In the genomic region with DNA sequence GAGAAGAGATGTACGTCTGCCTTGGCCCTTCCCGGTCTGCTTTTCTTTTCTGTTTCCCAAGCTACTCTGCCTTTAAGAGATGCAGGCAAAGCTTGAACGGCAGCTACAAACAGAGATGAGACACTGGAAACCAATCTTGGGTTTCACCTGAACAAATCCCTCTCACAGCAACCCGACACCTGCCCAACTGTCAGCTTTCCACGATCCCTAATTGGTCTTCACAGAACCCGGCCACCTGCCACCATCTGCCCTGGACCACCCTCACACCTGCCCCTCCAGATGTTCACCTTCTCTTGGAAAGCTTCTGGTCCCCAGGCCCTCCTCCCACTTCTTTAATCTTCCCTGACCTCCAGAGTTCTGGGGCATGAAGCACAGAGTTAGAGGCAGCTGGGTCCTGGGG, we compare ENCODE assay signal across 20 mouse cellular contexts. TPM values are rescaled to one million over a fixed set of nuclear protein-coding genes. Genes with fewer than 3 reads are reported as not detected.
DNase-seq lines count a peak whose midpoint lies in the region; ATAC-seq lines count a peak whose summit lies in the region.
"Had no signal": no experiment of that assay in that cellular context is flagged by ENCODE, and none has a peak within 500 bp of the region (broad histone marks: within the 10 kb centered on the region; RNA-seq: fewer than 3 reads in every experiment).

No protein-coding gene starts in this region.

- H3K9me3 ChIP-seq in hindbrain, embryonic 10.5 days = no peaks in the 10 kb centered on the region
- no peaks in the 10 kb centered on the region for H3K9me3 ChIP-seq in hindbrain, embryonic 14.5 days (ENCODE audit: control insufficient read depth, low read length)
- no peaks in the 10 kb centered on the region for H3K9me3 ChIP-seq in neural tube, embryonic 13.5 days
- H3K9me3 ChIP-seq in neural tube, embryonic 15.5 days (replicated peaks) = no peaks in the 10 kb centered on the region
- H3K9me3 ChIP-seq: heart, embryonic 13.5 days; limb, embryonic 15.5 days; liver, embryonic 15.5 days; stomach, embryonic 15.5 days had no signal

- no peak for ATAC-seq in hindbrain, embryonic 14.5 days (ENCODE audit: low FRiP score)
- no peak for ATAC-seq in neural tube, embryonic 13.5 days (ENCODE audit: low read depth)
- ATAC-seq in neural tube, embryonic 15.5 days (ENCODE audit: low FRiP score) = no peak
- ATAC-seq: activated CD4-positive, CD25-positive, alpha-beta regulatory T cell, adult 4 months; hindbrain, postnatal 0 days had no signal

- H3K4me3 ChIP-seq in hindbrain, embryonic 10.5 days = no peak overlapping the region
- H3K4me3 ChIP-seq in hindbrain, embryonic 14.5 days (replicated peaks; ENCODE audit: low read length) = no peak overlapping the region
- no peak overlapping the region for H3K4me3 ChIP-seq in neural tube, embryonic 13.5 days
- H3K4me3 ChIP-seq in neural tube, embryonic 15.5 days (replicated peaks) = no peak overlapping the region
- H3K4me3 ChIP-seq: heart, embryonic 13.5 days; limb, embryonic 15.5 days; liver, embryonic 15.5 days; stomach, embryonic 15.5 days had no signal

- H3K36me3 ChIP-seq in hindbrain, embryonic 10.5 days = no peaks in the 10 kb centered on the region
- H3K36me3 ChIP-seq in hindbrain, embryonic 14.5 days (replicated peaks; ENCODE audit: control insufficient read depth, insufficient read depth) = no peaks in the 10 kb centered on the region
- H3K36me3 ChIP-seq in neural tube, embryonic 13.5 days = no peaks in the 10 kb centered on the region
- no peaks in the 10 kb centered on the region for H3K36me3 ChIP-seq in neural tube, embryonic 15.5 days
- H3K36me3 ChIP-seq: heart, embryonic 13.5 days; limb, embryonic 15.5 days; liver, embryonic 15.5 days; stomach, embryonic 15.5 days had no signal

- 49% methylated on average over 6 of the region's 6 CpGs for WGBS in hindbrain, embryonic 10.5 days
- 31% methylated on average over 6 of the region's 6 CpGs for WGBS in hindbrain, embryonic 14.5 days
- 39% methylated on average over 6 of the region's 6 CpGs for WGBS in neural tube, embryonic 13.5 days
- WGBS in neural tube, embryonic 15.5 days = 40% methylated on average over 6 of the region's 6 CpGs

- H3K4me1 ChIP-seq in hindbrain, embryonic 10.5 days (replicated peaks) = peaks cover 46% of the 10 kb centered on the region
- no peaks in the 10 kb centered on the region for H3K4me1 ChIP-seq in hindbrain, embryonic 14.5 days (replicated peaks; ENCODE audit: control insufficient read depth, insufficient read depth, low read length)
- H3K4me1 ChIP-seq in neural tube, embryonic 13.5 days (replicated peaks) = peaks cover 21% of the 10 kb centered on the region
- H3K4me1 ChIP-seq in neural tube, embryonic 15.5 days = no peaks in the 10 kb centered on the region
- H3K4me1 ChIP-seq: liver, embryonic 15.5 days had no signal

- DNase-seq in embryo, embryonic 10 days (ENCODE audit: low spot score) = peak; percentile 48
- no peak for DNase-seq in embryo, embryonic 9.5 days (ENCODE audit: extremely low spot score)
- DNase-seq in hindbrain, embryonic 10.5 days (ENCODE audit: low spot score) = peak; percentile 45
- DNase-seq in hindbrain, embryonic 14.5 days (ENCODE audit: low spot score) = no peak
- peak; percentile 35 for DNase-seq in retina, postnatal 1 day
- no peak for DNase-seq in urinary bladder, postnatal 10 days (ENCODE audit: low spot score)
- DNase-seq: adrenal gland, postnatal 10 days; cerebellum, adult 11 months; cerebellum, postnatal 36 days; kidney, adult 11 months; thymus, adult 2 months had no signal

- no peaks in the 10 kb centered on the region for H3K27me3 ChIP-seq in hindbrain, embryonic 10.5 days (ENCODE audit: insufficient read depth, poor library complexity, severe bottlenecking)
- no peaks in the 10 kb centered on the region for H3K27me3 ChIP-seq in hindbrain, embryonic 14.5 days (ENCODE audit: control insufficient read depth, insufficient read depth, low read length)
- H3K27me3 ChIP-seq in neural tube, embryonic 13.5 days = no peaks in the 10 kb centered on the region
- H3K27me3 ChIP-seq in neural tube, embryonic 15.5 days (replicated peaks) = no peaks in the 10 kb centered on the region
- H3K27me3 ChIP-seq: limb, embryonic 15.5 days had no signal

- no peak overlapping the region for H3K9ac ChIP-seq in hindbrain, embryonic 14.5 days
- H3K9ac ChIP-seq in neural tube, embryonic 13.5 days = no peak overlapping the region
- H3K9ac ChIP-seq in neural tube, embryonic 15.5 days (replicated peaks) = no peak overlapping the region
- H3K9ac ChIP-seq: heart, embryonic 13.5 days; limb, embryonic 15.5 days; liver, embryonic 15.5 days; stomach, embryonic 15.5 days had no signal

- H3K27ac ChIP-seq in hindbrain, embryonic 10.5 days = peak overlapping the region; percentile 51
- H3K27ac ChIP-seq in hindbrain, embryonic 14.5 days = no peak overlapping the region
- 0 out of 2 replicates have a peak overlapping the region, but pooled peaks have one; percentile 42 for H3K27ac ChIP-seq in neural tube, embryonic 13.5 days (replicated peaks)
- no peak overlapping the region for H3K27ac ChIP-seq in neural tube, embryonic 15.5 days (replicated peaks)
- H3K27ac ChIP-seq: heart, embryonic 13.5 days; hindbrain, postnatal 0 days; kidney, postnatal 0 days; limb, embryonic 15.5 days; liver, embryonic 15.5 days; stomach, embryonic 15.5 days had no signal

- H3K4me2 ChIP-seq in hindbrain, embryonic 14.5 days (replicated peaks) = no peak overlapping the region
- no peak overlapping the region for H3K4me2 ChIP-seq in neural tube, embryonic 13.5 days
- H3K4me2 ChIP-seq in neural tube, embryonic 15.5 days = no peak overlapping the region
- H3K4me2 ChIP-seq: heart, embryonic 13.5 days; limb, embryonic 15.5 days; liver, embryonic 15.5 days; stomach, embryonic 15.5 days had no signal

RNA-seq across cellular contexts. Expression of gene Cep63, which starts 41.8 kb away (rescaled TPM):
- polyA plus RNA-seq in hindbrain, embryonic 10.5 days (2016; fragmentation: Nextera tagmentation; extraction: Ambion mirVana) = 45.2 and 55.2 TPM in 2 replicates
- polyA plus RNA-seq in hindbrain, embryonic 14.5 days (2014; fragmentation: Nextera tagmentation; extraction: Ambion mirVana) = 31.3 and 35.7 TPM in 2 replicates
- 38.9 and 45.6 TPM in 2 replicates for polyA plus RNA-seq in neural tube, embryonic 13.5 days (2015; fragmentation: Nextera tagmentation; extraction: Ambion mirVana)
- polyA plus RNA-seq in neural tube, embryonic 15.5 days (2015; fragmentation: Nextera tagmentation; extraction: Ambion mirVana) = 35.6 and 41.7 TPM in 2 replicates

RNA-seq across cellular contexts. Expression of gene Anapc13, which starts 42.0 kb away (rescaled TPM):
- 163 and 191 TPM in 2 replicates for polyA plus RNA-seq in hindbrain, embryonic 10.5 days (2016; fragmentation: Nextera tagmentation; extraction: Ambion mirVana)
- 142 and 184 TPM in 2 replicates for polyA plus RNA-seq in hindbrain, embryonic 14.5 days (2014; fragmentation: Nextera tagmentation; extraction: Ambion mirVana)
- 174 TPM in 2 replicates for polyA plus RNA-seq in neural tube, embryonic 13.5 days (2015; fragmentation: Nextera tagmentation; extraction: Ambion mirVana)
- polyA plus RNA-seq in neural tube, embryonic 15.5 days (2015; fragmentation: Nextera tagmentation; extraction: Ambion mirVana) = 160 and 164 TPM in 2 replicates

RNA-seq across cellular contexts. Expression of gene Amotl2, which starts 48.4 kb away (rescaled TPM):
- polyA plus RNA-seq in hindbrain, embryonic 10.5 days (2016; fragmentation: Nextera tagmentation; extraction: Ambion mirVana) = 67.6 and 70.1 TPM in 2 replicates
- polyA plus RNA-seq in hindbrain, embryonic 14.5 days (2014; fragmentation: Nextera tagmentation; extraction: Ambion mirVana) = 54.1 and 56.8 TPM in 2 replicates
- 59.3 and 69.6 TPM in 2 replicates for polyA plus RNA-seq in neural tube, embryonic 13.5 days (2015; fragmentation: Nextera tagmentation; extraction: Ambion mirVana)
- 41.5 and 57.0 TPM in 2 replicates for polyA plus RNA-seq in neural tube, embryonic 15.5 days (2015; fragmentation: Nextera tagmentation; extraction: Ambion mirVana)
- polyA plus RNA-seq: activated CD4-positive, CD25-positive, alpha-beta regulatory T cell, adult 4 months had no signal

Comparison
In these comparisons a context has a peak if more than half of its experiments do, and no peak if none do; other contexts are left out.
1. DNase-seq: peak in embryo, embryonic 10 days (single experiment), hindbrain, embryonic 10.5 days (single experiment) and retina, postnatal 1 day (single experiment); none in embryo, embryonic 9.5 days (single experiment), hindbrain, embryonic 14.5 days (single experiment) and urinary bladder, postnatal 10 days (single experiment).
2. H3K27ac ChIP-seq: peak in hindbrain, embryonic 10.5 days (single experiment) and neural tube, embryonic 13.5 days (single experiment); none in hindbrain, embryonic 14.5 days (single experiment) and neural tube, embryonic 15.5 days (single experiment).